Mouse (Mus musculus) neural tube, embryonic 12.5 days (tissue): Measurements from ENCODE around the gene Znhit2. TPM values are rescaled to one million over a fixed set of nuclear protein-coding genes. Genes with fewer than 3 reads are reported as not detected.

ENCODE experiments used
- ATAC-seq: fragments of 200-750 bp; cut with Nextera tagmentation; 2 replicates; pipeline ENCODE4 v1.8.0; 2017; ENCODE audit warnings: low read depth, mild to moderate bottlenecking, moderate TSS enrichment, moderate library complexity; ENCODE audit not compliant: low FRiP score
- H3K27ac ChIP-seq: fragments of 300-500 bp; sonication (generic); 2 replicates; pipeline ENCODE4 v1.5.1; 2016
- H3K27me3 ChIP-seq: fragments of 300-500 bp; sonication (generic); replicated peaks from 2 replicates; pipeline ENCODE4 v1.6.1; 2016; ENCODE audit warnings: mild to moderate bottlenecking
- H3K36me3 ChIP-seq: fragments of 300-500 bp; sonication (generic); 2 replicates; pipeline ENCODE4 v1.6.1; 2016; ENCODE audit warnings: mild to moderate bottlenecking
- H3K4me1 ChIP-seq: fragments of 300-500 bp; sonication (generic); 2 replicates; pipeline ENCODE4 v1.6.1; 2016
- H3K4me2 ChIP-seq: fragments of 300-500 bp; sonication (generic); replicated peaks from 2 replicates; pipeline ENCODE4 v1.6.1; 2016; ENCODE audit warnings: mild to moderate bottlenecking
- H3K4me3 ChIP-seq: fragments of 300-500 bp; sonication (generic); 2 replicates; pipeline ENCODE4 v1.5.1; 2016
- H3K9ac ChIP-seq: fragments of 300-500 bp; sonication (generic); 2 replicates; pipeline ENCODE4 v1.6.1; 2016; ENCODE audit warnings: mild to moderate bottlenecking
- H3K9me3 ChIP-seq: fragments of 300-500 bp; sonication (generic); 2 replicates; pipeline ENCODE4 v1.6.1; 2016; ENCODE audit warnings: mild to moderate bottlenecking
- WGBS: fragments of 180-500 bp; shearing (Covaris S2); methylation state at CpG from one replicate; pipeline ENCODE4 v1.1.7; 2016; 5-methylcytosine and 5-hydroxymethylcytosine counted together
- polyA plus RNA-seq: library from polyadenylated mRNA; unstranded; fragments of >200 nt; fragmentation: Nextera tagmentation; extraction: Ambion mirVana; gene quantifications from 2 replicates; pipeline ENCODE4 v1.2.1, GENCODE M21; 2016

Znhit2 gene
- polyA plus RNA-seq, 1 experiment from 2014 or later: 34.3 TPM

- under 1% methylated on average over 30 of the region's 30 CpGs for WGBS
These were observed 6.2 kb downstream of the Znhit2 start for GRCm38 (mm10) chr19:6067011-6067723.

GRCm38 (mm10) chr19:6067724-6068415 is 6.9 kb downstream of the Znhit2 start, which contains the start of gene Tm7sf2:
Tm7sf2 (minus strand) TSS chr19:6068373.
- H3K4me3 ChIP-seq: peak within 1 kb of the TSS; percentile 49
- peak within 1 kb of the TSS; percentile 64 for H3K9ac ChIP-seq
- H3K4me1 ChIP-seq: peaks cover 32% of the 10 kb centered on the region
- H3K27ac ChIP-seq: peak within 1 kb of the TSS; percentile 74
- no peaks in the 10 kb centered on the region for H3K27me3 ChIP-seq
- peak; percentile 93 for ATAC-seq
- 6% methylated on average over 33 of the region's 33 CpGs for WGBS
- H3K36me3 ChIP-seq: peaks cover 38% of the 10 kb centered on the region
- peak within 1 kb of the TSS; percentile 93 for H3K4me2 ChIP-seq
- no peaks in the 10 kb centered on the region for H3K9me3 ChIP-seq

More at GRCm38 (mm10) chr19:6067011-6067723, 6.2 kb downstream of the Znhit2 start:
- Histone ChIP-seq H3K4me1 (peaks cover 40% of the 10 kb centered on the region), H3K36me3 (peaks cover 34% of the 10 kb centered on the region), H3K4me3 (peak overlapping the region; percentile 49), H3K4me2 (peak overlapping the region; percentile 93), H3K9me3 (no peaks in the 10 kb centered on the region), H3K27me3 (no peaks in the 10 kb centered on the region), H3K9ac (peak overlapping the region; percentile 64), H3K27ac (peak overlapping the region; percentile 74)
- peak; percentile 77 for ATAC-seq

GRCm38 (mm10) chr19:6068951-6069350 is 8.0 kb downstream of the Znhit2 start:
- Histone ChIP-seq H3K4me3 (no peak overlapping the region), H3K4me1 (peaks cover 25% of the 10 kb centered on the region), H3K9ac (no peak overlapping the region), H3K27me3 (no peaks in the 10 kb centered on the region), H3K27ac (no peak overlapping the region), H3K4me2 (0 out of 2 replicates have a peak overlapping the region, but pooled peaks have one; percentile 93), H3K9me3 (no peaks in the 10 kb centered on the region), H3K36me3 (peaks cover 47% of the 10 kb centered on the region)
- ATAC-seq: no peak
- WGBS: 79% methylated on average over 4 of the region's 4 CpGs

GRCm38 (mm10) chr19:6069851-6070250 is 8.9 kb downstream of the Znhit2 start:
- Histone ChIP-seq H3K27ac (no peak overlapping the region), H3K27me3 (no peaks in the 10 kb centered on the region), H3K4me3 (no peak overlapping the region), H3K9ac (no peak overlapping the region), H3K36me3 (peaks cover 50% of the 10 kb centered on the region), H3K4me2 (no peak overlapping the region), H3K4me1 (peaks cover 25% of the 10 kb centered on the region), H3K9me3 (no peaks in the 10 kb centered on the region)
- 94% methylated on average over 10 of the region's 10 CpGs for WGBS
- no peak for ATAC-seq

- Histone ChIP-seq H3K27ac (no peak overlapping the region), H3K36me3 (peaks cover 54% of the 10 kb centered on the region), H3K9me3 (no peaks in the 10 kb centered on the region), H3K4me1 (peaks cover 23% of the 10 kb centered on the region), H3K27me3 (no peaks in the 10 kb centered on the region), H3K4me2 (no peak overlapping the region), H3K9ac (no peak overlapping the region), H3K4me3 (no peak overlapping the region)
- 93% methylated on average over 31 of the region's 31 CpGs for WGBS
- no peak for ATAC-seq
These were observed 9.7 kb downstream of the Znhit2 start for GRCm38 (mm10) chr19:6070571-6071250.

GRCm38 (mm10) chr19:6071261-6071660 is 10.3 kb downstream of the Znhit2 start:
- no peak overlapping the region for H3K4me2 ChIP-seq
- H3K36me3 ChIP-seq: peaks cover 54% of the 10 kb centered on the region
- H3K9ac ChIP-seq: no peak overlapping the region
- no peak for ATAC-seq
- no peak overlapping the region for H3K4me3 ChIP-seq
- no peaks in the 10 kb centered on the region for H3K27me3 ChIP-seq
- H3K4me1 ChIP-seq: peaks cover 22% of the 10 kb centered on the region
- no peaks in the 10 kb centered on the region for H3K9me3 ChIP-seq
- no peak overlapping the region for H3K27ac ChIP-seq
- WGBS: 95% methylated on average over 19 of the region's 19 CpGs

- 93% methylated on average over 5 of the region's 5 CpGs for WGBS
- ATAC-seq: no peak
- Histone ChIP-seq H3K36me3 (peaks cover 49% of the 10 kb centered on the region), H3K4me2 (no peak overlapping the region), H3K9ac (no peak overlapping the region), H3K27me3 (no peaks in the 10 kb centered on the region), H3K4me3 (no peak overlapping the region), H3K27ac (no peak overlapping the region), H3K9me3 (no peaks in the 10 kb centered on the region), H3K4me1 (peaks cover 9% of the 10 kb centered on the region)
These were observed 12.9 kb downstream of the Znhit2 start for GRCm38 (mm10) chr19:6073889-6074288.

GRCm38 (mm10) chr19:6076564-6077393 is 15.8 kb downstream of the Znhit2 start, which contains the start of gene Vps51:
Vps51 (minus strand) TSS chr19:6077231.
- Histone ChIP-seq H3K27ac (peak within 1 kb of the TSS; percentile 67; the same call in 1 of the 2 replicates), H3K9ac (peak within 1 kb of the TSS; percentile 61), H3K36me3 (peaks cover 37% of the 10 kb centered on the region), H3K9me3 (no peaks in the 10 kb centered on the region), H3K4me2 (peak within 1 kb of the TSS; percentile 92), H3K27me3 (no peaks in the 10 kb centered on the region), H3K4me1 (peaks cover 8% of the 10 kb centered on the region), H3K4me3 (peak within 1 kb of the TSS; percentile 69)
- peak; percentile 82 for ATAC-seq
- 2% methylated on average over 33 of the region's 33 CpGs for WGBS

GRCm38 (mm10) chr19:6079983-6080480 is 19.0 kb downstream of the Znhit2 start, which contains the start of gene Tmem262:
Tmem262 (plus strand) TSS chr19:6080033.
- no peaks in the 10 kb centered on the region for H3K9me3 ChIP-seq
- H3K4me2 ChIP-seq: no peak within 1 kb of the TSS
- H3K36me3 ChIP-seq: peaks cover 27% of the 10 kb centered on the region
- H3K27ac ChIP-seq: no peak within 1 kb of the TSS
- no peak within 1 kb of the TSS for H3K4me3 ChIP-seq
- peaks cover 19% of the 10 kb centered on the region for H3K4me1 ChIP-seq
- no peak within 1 kb of the TSS for H3K9ac ChIP-seq
- ATAC-seq: no peak
- 95% methylated on average over 12 of the region's 12 CpGs for WGBS
- H3K27me3 ChIP-seq: no peaks in the 10 kb centered on the region

GRCm38 (mm10) chr19:6082156-6082555 is 21.2 kb downstream of the Znhit2 start, which contains the start of gene Gm28374:
Gm28374 (minus strand) TSS chr19:6082256.
- H3K4me1 ChIP-seq: peaks cover 22% of the 10 kb centered on the region
- WGBS: 92% methylated on average over 9 of the region's 9 CpGs
- no peaks in the 10 kb centered on the region for H3K27me3 ChIP-seq
- no peaks in the 10 kb centered on the region for H3K9me3 ChIP-seq
- H3K4me2 ChIP-seq: no peak within 1 kb of the TSS
- H3K27ac ChIP-seq: no peak within 1 kb of the TSS
- H3K9ac ChIP-seq: no peak within 1 kb of the TSS
- no peak for ATAC-seq
- H3K36me3 ChIP-seq: peaks cover 29% of the 10 kb centered on the region
- no peak within 1 kb of the TSS for H3K4me3 ChIP-seq
